13 mouse cellular contexts compared by ENCODE assay signal in genomic region chr7:55982010-55982700, GRCm38 (mm10). TPM values are rescaled to one million over a fixed set of nuclear protein-coding genes. Genes with fewer than 3 reads are reported as not detected.
"Had no signal": no experiment of that assay in that cellular context is flagged by ENCODE, and none has a peak within 500 bp of the region (broad histone marks: within the 10 kb centered on the region; RNA-seq: fewer than 3 reads in every experiment).

No protein-coding gene starts in this region.

- DNase-seq: kidney, adult 18-20 months; kidney, postnatal 10 days; left cerebral cortex, postnatal 4 days; lung, adult 2 months; lung, postnatal 4 days; right cerebral cortex, postnatal 14 days; thymus, postnatal 4 days had no signal

- H3K9me3 ChIP-seq: limb, embryonic 13.5 days; midbrain, embryonic 15.5 days; neural tube, embryonic 12.5 days; stomach, embryonic 15.5 days had no signal

- H3K27me3 ChIP-seq: limb, embryonic 13.5 days; midbrain, embryonic 15.5 days; neural tube, embryonic 12.5 days; stomach, embryonic 15.5 days had no signal

- H3K4me1 ChIP-seq: limb, embryonic 13.5 days; midbrain, embryonic 15.5 days; stomach, embryonic 15.5 days had no signal

- H3K4me3 ChIP-seq: limb, embryonic 13.5 days; midbrain, embryonic 15.5 days; neural tube, embryonic 12.5 days; stomach, embryonic 15.5 days had no signal

- ATAC-seq: midbrain, embryonic 15.5 days had no signal

- H3K27ac ChIP-seq: limb, embryonic 13.5 days; midbrain, embryonic 15.5 days; neural tube, embryonic 12.5 days; stomach, embryonic 15.5 days had no signal

- H3K36me3 ChIP-seq: stomach, embryonic 15.5 days had no signal

- H3K4me2 ChIP-seq: limb, embryonic 13.5 days; midbrain, embryonic 11.5 days; midbrain, embryonic 15.5 days; neural tube, embryonic 12.5 days; stomach, embryonic 15.5 days had no signal

- H3K9ac ChIP-seq: limb, embryonic 13.5 days; midbrain, embryonic 15.5 days; neural tube, embryonic 12.5 days; stomach, embryonic 15.5 days had no signal

RNA-seq across cellular contexts. Expression of gene Nipa1, which starts 37.6 kb away (rescaled TPM):
- total RNA-seq: monocyte, adult 5-6 weeks had no signal
